Mouse (Mus musculus) olfactory bulb, adult 2 months (tissue): ENCODE measurements around the gene Fgl2.

ENCODE experiments used
- CTCF ChIP-seq: fragments of 200-500 bp; IDR thresholded peaks from 2 replicates; pipeline ENCODE4 v1.5.1; 2012; ENCODE audit warnings: low read depth, mild to moderate bottlenecking, low read length, moderate library complexity; ENCODE audit not compliant: insufficient read depth
- POLR2A ChIP-seq: fragments of 200-500 bp; IDR thresholded peaks from 2 replicates; pipeline ENCODE4 v1.6.1; 2012; ENCODE audit warnings: mild to moderate bottlenecking, low read depth, low read length, moderate library complexity; ENCODE audit not compliant: insufficient read depth

GRCm38 (mm10) chr5:21376935-21377334, 4.5 kb downstream of the Fgl2 start:
- TF ChIP-seq CTCF = no peak
- TF ChIP-seq POLR2A = no peak
